Comparison of ENCODE assay signal across 13 mouse cellular contexts in genomic region chr16:25900389-25900908, GRCm38 (mm10).
DNase-seq lines count a peak whose midpoint lies in the region; ATAC-seq lines count a peak whose summit lies in the region.
"Had no signal": no experiment of that assay in that cellular context is flagged by ENCODE, and none has a peak within 500 bp of the region (broad histone marks: within the 10 kb centered on the region; RNA-seq: fewer than 3 reads in every experiment).

No protein-coding gene starts in this region.

- no peak overlapping the region for H3K9ac ChIP-seq in hindbrain, embryonic 14.5 days
- no peak overlapping the region for H3K9ac ChIP-seq in midbrain, embryonic 11.5 days (ENCODE audit: low read length)
- H3K9ac ChIP-seq: liver, embryonic 14.5 days; midbrain, embryonic 13.5 days had no signal

- H3K4me1 ChIP-seq in hindbrain, embryonic 10.5 days (replicated peaks), result peaks cover 12% of the 10 kb centered on the region
- no peaks in the 10 kb centered on the region for H3K4me1 ChIP-seq in hindbrain, embryonic 14.5 days (replicated peaks; ENCODE audit: control insufficient read depth, insufficient read depth, low read length)
- H3K4me1 ChIP-seq in midbrain, embryonic 11.5 days (ENCODE audit: control insufficient read depth, insufficient read depth, low read length), result no peaks in the 10 kb centered on the region
- H3K4me1 ChIP-seq: limb, embryonic 10.5 days; midbrain, embryonic 13.5 days had no signal

- H3K9me3 ChIP-seq in hindbrain, embryonic 10.5 days, result no peaks in the 10 kb centered on the region
- no peaks in the 10 kb centered on the region for H3K9me3 ChIP-seq in hindbrain, embryonic 14.5 days (ENCODE audit: control insufficient read depth, low read length)
- no peaks in the 10 kb centered on the region for H3K9me3 ChIP-seq in midbrain, embryonic 11.5 days (ENCODE audit: control insufficient read depth, low read length)
- H3K9me3 ChIP-seq: limb, embryonic 10.5 days; midbrain, embryonic 13.5 days had no signal

- H3K27ac ChIP-seq in hindbrain, embryonic 10.5 days, result peak overlapping the region; percentile 29; the same call in 1 of the 2 replicates
- H3K27ac ChIP-seq in hindbrain, embryonic 14.5 days, result no peak overlapping the region
- H3K27ac ChIP-seq in midbrain, embryonic 11.5 days (ENCODE audit: low read depth, low read length), result no peak overlapping the region
- H3K27ac ChIP-seq: limb, embryonic 10.5 days; liver, embryonic 14.5 days; midbrain, embryonic 13.5 days had no signal

- DNase-seq in hindbrain, embryonic 10.5 days (ENCODE audit: low spot score), result peak; percentile 22
- no peak for DNase-seq in hindbrain, embryonic 14.5 days (ENCODE audit: low spot score)
- DNase-seq in NIH3T3 (ENCODE audit: low read depth), result peak; percentile 62
- peak; percentile 52 for DNase-seq in fibroblast of lung, adult 2 months (ENCODE audit: low read depth)
- peak; percentile 3 for DNase-seq in lung, postnatal 25 days (ENCODE audit: low spot score)
- DNase-seq in frontal cortex, postnatal 25 days (ENCODE audit: low spot score in 2 of 2), result no peak
- DNase-seq in midbrain, embryonic 11.5 days (ENCODE audit: low spot score, missing footprints), result no peak
- DNase-seq: B cell, adult 2 months had no signal

- ATAC-seq in hindbrain, embryonic 14.5 days (ENCODE audit: low FRiP score), result no peak; the same call in 1 of the 2 replicates
- ATAC-seq in midbrain, embryonic 11.5 days (ENCODE audit: low FRiP score), result no peak
- no peak for ATAC-seq in monocyte, adult 5-6 weeks (replicated peaks; ENCODE audit: insufficient number of reproducible peaks, low FRiP score, low TSS enrichment, poor library complexity, severe bottlenecking)
- ATAC-seq: intestine, embryonic 16.5 days; midbrain, embryonic 13.5 days had no signal

- 31% methylated on average over 3 of the region's 3 CpGs for WGBS in hindbrain, embryonic 10.5 days
- WGBS in hindbrain, embryonic 14.5 days, result 22% methylated on average over 3 of the region's 3 CpGs
- 59% methylated on average over 3 of the region's 3 CpGs for WGBS in midbrain, embryonic 11.5 days

- H3K4me3 ChIP-seq in hindbrain, embryonic 10.5 days, result no peak overlapping the region
- H3K4me3 ChIP-seq in hindbrain, embryonic 14.5 days (replicated peaks; ENCODE audit: low read length), result no peak overlapping the region
- no peak overlapping the region for H3K4me3 ChIP-seq in midbrain, embryonic 11.5 days (ENCODE audit: low read depth, low read length)
- H3K4me3 ChIP-seq: limb, embryonic 10.5 days; midbrain, embryonic 13.5 days had no signal

- H3K36me3 ChIP-seq in hindbrain, embryonic 10.5 days, result no peaks in the 10 kb centered on the region
- no peaks in the 10 kb centered on the region for H3K36me3 ChIP-seq in hindbrain, embryonic 14.5 days (replicated peaks; ENCODE audit: control insufficient read depth, insufficient read depth)
- H3K36me3 ChIP-seq in midbrain, embryonic 11.5 days (ENCODE audit: control insufficient read depth, insufficient read depth, low read length), result no peaks in the 10 kb centered on the region
- H3K36me3 ChIP-seq: limb, embryonic 10.5 days; midbrain, embryonic 13.5 days had no signal

- no peaks in the 10 kb centered on the region for H3K27me3 ChIP-seq in hindbrain, embryonic 10.5 days (ENCODE audit: insufficient read depth, poor library complexity, severe bottlenecking)
- no peaks in the 10 kb centered on the region for H3K27me3 ChIP-seq in hindbrain, embryonic 14.5 days (ENCODE audit: control insufficient read depth, insufficient read depth, low read length)
- H3K27me3 ChIP-seq in midbrain, embryonic 11.5 days (ENCODE audit: control insufficient read depth, insufficient read depth, low read length), result no peaks in the 10 kb centered on the region
- H3K27me3 ChIP-seq: midbrain, embryonic 13.5 days had no signal

- no peak overlapping the region for H3K4me2 ChIP-seq in hindbrain, embryonic 14.5 days (replicated peaks)
- no peak overlapping the region for H3K4me2 ChIP-seq in midbrain, embryonic 11.5 days
- H3K4me2 ChIP-seq: midbrain, embryonic 13.5 days had no signal

Comparison
In these comparisons a context has a peak if more than half of its experiments do, and no peak if none do; other contexts are left out.
1. DNase-seq: peak in hindbrain, embryonic 10.5 days (single experiment), NIH3T3 (single experiment), fibroblast of lung, adult 2 months (single experiment) and lung, postnatal 25 days (single experiment); none in hindbrain, embryonic 14.5 days (single experiment), frontal cortex, postnatal 25 days (0 of 2) and midbrain, embryonic 11.5 days (single experiment).